Mouse (Mus musculus) adrenal gland, adult 2 months (tissue): ENCODE results near the gene Ctrb1. TPM values are rescaled to one million over a fixed set of nuclear protein-coding genes. Genes with fewer than 3 reads are reported as not detected.

Source experiments
- microRNA-seq, 2 experiments: library from miRNA; unstranded; fragments of <30 nt; microRNA quantifications; one replicate each; pipeline ENCODE4 v1.2.0; 2021
- polyA plus RNA-seq: library from polyadenylated mRNA; depleted of rRNA; stranded (reverse); fragments of >200 nt; gene quantifications from 2 replicates; pipeline ENCODE4 v1.2.3, GENCODE M21; 2012; rRNA removed
- total RNA-seq, 2 experiments: library from RNA; stranded (reverse); gene quantifications; 2 replicates each; pipeline ENCODE4 v1.2.3; 2021

The Ctrb1 gene
- total and polyA plus RNA-seq, 3 experiments = 0.51 to 0.90 TPM; not detected in 1

Small RNAs within 50 kb of the gene (microRNA-seq; reads per million reads assigned to microRNA genes)
- gene Mir7076 = 0 reads per million in 2 experiments

Other genes with a start within 250 kb of the Ctrb1 start
- 10 to 100 TPM; 10.6 to 12.4 TPM for gene Wdr59, start 168.9 kb downstream of the Ctrb1 start, total RNA-seq
- 5.1 and 7.2 TPM in 2 replicates for gene Wdr59, start 168.9 kb downstream of the Ctrb1 start, polyA plus RNA-seq
- gene Znrf1, start 154.9 kb downstream of the Ctrb1 start, total RNA-seq = 10 to 100 TPM; 34.7 to 37.3 TPM
- gene Znrf1, start 154.9 kb downstream of the Ctrb1 start, polyA plus RNA-seq = 105 and 109 TPM in 2 replicates
- 10 to 100 TPM; 64.5 to 82.1 TPM for gene Ldhd, start 60.6 kb downstream of the Ctrb1 start, total RNA-seq
- 89.4 and 93.5 TPM in 2 replicates for gene Ldhd, start 60.6 kb downstream of the Ctrb1 start, polyA plus RNA-seq
- 1 to 10 TPM; 6.1 to 9.8 TPM for gene Zfp1, start 47.6 kb downstream of the Ctrb1 start, total RNA-seq
- 5.3 and 5.6 TPM in 2 replicates for gene Zfp1, start 47.6 kb downstream of the Ctrb1 start, polyA plus RNA-seq
- 10 to 100 TPM; 76.9 to 91.2 TPM for gene Bcar1, start 52.8 kb upstream of the Ctrb1 start, total RNA-seq
- 204 and 210 TPM in 2 replicates for gene Bcar1, start 52.8 kb upstream of the Ctrb1 start, polyA plus RNA-seq
- 10 to 100 TPM; 71.7 to 78.9 TPM for gene Cfdp1, start 163.3 kb upstream of the Ctrb1 start, total RNA-seq
- gene Cfdp1, start 163.3 kb upstream of the Ctrb1 start, polyA plus RNA-seq = 0.90 and 0.94 TPM in 2 replicates
- gene Tmem170, start 185.7 kb upstream of the Ctrb1 start, total RNA-seq = 1 to 10 TPM; 5.0 to 6.8 TPM
- gene Tmem170, start 185.7 kb upstream of the Ctrb1 start, polyA plus RNA-seq = 1.3 and 1.5 TPM in 2 replicates
- not detected for gene Chst5, start 219.4 kb upstream of the Ctrb1 start, total RNA-seq
- gene Chst5, start 219.4 kb upstream of the Ctrb1 start, polyA plus RNA-seq = not detected in 2 replicates
- gene Tmem231, start 242.9 kb upstream of the Ctrb1 start, total RNA-seq = 10 to 100 TPM in 1 of 2 experiments, 1 to 10 TPM in 1; 6.0 to 10.2 TPM
- 9.4 and 9.9 TPM in 2 replicates for gene Tmem231, start 242.9 kb upstream of the Ctrb1 start, polyA plus RNA-seq
- gene Gabarapl2, start 249.7 kb upstream of the Ctrb1 start, total RNA-seq = 100 to 1,000 TPM; 124 to 166 TPM
- 15.0 and 15.4 TPM in 2 replicates for gene Gabarapl2, start 249.7 kb upstream of the Ctrb1 start, polyA plus RNA-seq